8 mouse cellular contexts compared by ENCODE assay signal in the genomic region with DNA sequence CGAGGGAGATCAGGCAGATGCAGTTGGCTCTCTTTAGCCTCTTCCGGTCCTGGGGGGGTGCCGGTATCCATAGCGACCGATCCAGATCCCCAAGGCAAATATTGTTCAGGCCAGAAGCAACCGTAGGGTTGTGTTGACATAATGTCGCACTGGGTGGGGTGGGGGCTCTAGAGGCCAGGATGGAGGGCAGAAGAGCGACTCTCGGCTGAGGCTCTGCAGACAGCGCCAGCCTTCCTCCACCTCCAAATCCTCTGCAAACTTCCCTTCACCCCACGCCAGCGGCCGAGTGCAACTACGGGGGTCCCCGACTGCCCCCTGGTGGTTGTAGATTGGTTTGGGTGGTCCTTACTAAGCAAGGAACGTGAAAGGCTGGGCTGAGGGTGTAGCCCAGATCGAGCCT. TPM values are rescaled to one million over a fixed set of nuclear protein-coding genes. Genes with fewer than 3 reads are reported as not detected.
DNase-seq lines count a peak whose midpoint lies in the region; ATAC-seq and TF ChIP-seq lines count a peak whose summit lies in the region.

No protein-coding gene starts in this region.

- DNase-seq in spleen, adult 18-20 months = peak; percentile 44 to 79
- no peak for DNase-seq in spleen, adult 12 weeks (ENCODE audit: low spot score)
- DNase-seq in embryonic facial prominence, embryonic 14.5 days (ENCODE audit: low spot score) = peak; percentile 92
- peak; percentile 56 to 76 for DNase-seq in heart, adult 9 months (ENCODE audit: low spot score in 2 of 2)
- peak; percentile 69 for DNase-seq in kidney, adult 9 months
- DNase-seq in liver = peak; percentile 84
- DNase-seq in midbrain, postnatal 0 days (ENCODE audit: low spot score) = peak; percentile 83
- peak; percentile 74 to 90 for DNase-seq in spleen, postnatal 4 days (ENCODE audit: low spot score in 2 of 2)

- no peaks in the 10 kb centered on the region for H3K36me3 ChIP-seq in embryonic facial prominence, embryonic 14.5 days (ENCODE audit: control insufficient read depth, insufficient read depth, low read length)
- no peaks in the 10 kb centered on the region for H3K36me3 ChIP-seq in midbrain, postnatal 0 days (ENCODE audit: insufficient read depth, low read length)

- H3K4me1 ChIP-seq in embryonic facial prominence, embryonic 14.5 days (ENCODE audit: control insufficient read depth, insufficient read depth, low read length) = peaks cover 10% of the 10 kb centered on the region; the same call in 1 of the 2 replicates
- H3K4me1 ChIP-seq in midbrain, postnatal 0 days (ENCODE audit: insufficient read depth, low read length) = no peaks in the 10 kb centered on the region; the same call in 1 of the 2 replicates

- peak overlapping the region; percentile 54 for H3K9ac ChIP-seq in embryonic facial prominence, embryonic 14.5 days (ENCODE audit: low read depth, low read length)
- H3K9ac ChIP-seq in midbrain, postnatal 0 days (replicated peaks; ENCODE audit: low read length, poor library complexity, severe bottlenecking) = no peak overlapping the region

- WGBS in embryonic facial prominence, embryonic 14.5 days = 3% methylated on average over 16 of the region's 17 CpGs
- WGBS in midbrain, postnatal 0 days = 2% methylated on average over 17 of the region's 17 CpGs

- H3K4me3 ChIP-seq in embryonic facial prominence, embryonic 14.5 days (ENCODE audit: low read depth, low read length) = peak overlapping the region; percentile 34
- H3K4me3 ChIP-seq in midbrain, postnatal 0 days (ENCODE audit: low read depth, low read length) = peak overlapping the region; percentile 14; the same call in 1 of the 2 replicates

- 0 out of 2 replicates have a peak overlapping the region, but pooled peaks have one; percentile 24 for H3K27ac ChIP-seq in embryonic facial prominence, embryonic 14.5 days (replicated peaks; ENCODE audit: low read depth, low read length)
- H3K27ac ChIP-seq in midbrain, postnatal 0 days (ENCODE audit: low read depth, low read length) = no peak overlapping the region; the same call in 1 of the 2 replicates

- peaks cover 31% of the 10 kb centered on the region for H3K27me3 ChIP-seq in embryonic facial prominence, embryonic 14.5 days (replicated peaks; ENCODE audit: control insufficient read depth, insufficient read depth, low read length)
- no peaks in the 10 kb centered on the region for H3K27me3 ChIP-seq in midbrain, postnatal 0 days (ENCODE audit: insufficient read depth, low read length)

- ATAC-seq in embryonic facial prominence, embryonic 14.5 days (ENCODE audit: low read depth) = peak; percentile 60
- no peak for ATAC-seq in midbrain, postnatal 0 days (ENCODE audit: low FRiP score)

- peak overlapping the region; percentile 62 for H3K4me2 ChIP-seq in embryonic facial prominence, embryonic 14.5 days (ENCODE audit: low read depth, low read length)
- H3K4me2 ChIP-seq in midbrain, postnatal 0 days (ENCODE audit: low read depth, low read length, poor library complexity, severe bottlenecking) = peak overlapping the region; percentile 45

- peak; percentile 90 for TF ChIP-seq CTCF in midbrain, postnatal 0 days (IDR thresholded peaks at IDR 0.05)

- no peaks in the 10 kb centered on the region for H3K9me3 ChIP-seq in embryonic facial prominence, embryonic 14.5 days (ENCODE audit: control insufficient read depth, low read length)
- no peaks in the 10 kb centered on the region for H3K9me3 ChIP-seq in midbrain, postnatal 0 days (ENCODE audit: low read length)

RNA-seq across cellular contexts. Expression of a gene that starts 3.3 kb away (rescaled TPM):
- polyA plus RNA-seq in embryonic facial prominence, embryonic 14.5 days (2014; fragmentation: Nextera tagmentation; extraction: Ambion mirVana) = 3.6 and 4.2 TPM in 2 replicates
- 83.7 and 89.0 TPM in 2 replicates for total RNA-seq in midbrain, postnatal 0 days (2014; rRNA removed)
- polyA plus RNA-seq in midbrain, postnatal 0 days (2015; fragmentation: Nextera tagmentation; extraction: Ambion mirVana) = 13.1 and 13.4 TPM in 2 replicates

RNA-seq across cellular contexts. Expression of a gene that starts 6.9 kb away (rescaled TPM):
- polyA plus RNA-seq in embryonic facial prominence, embryonic 14.5 days (2014; fragmentation: Nextera tagmentation; extraction: Ambion mirVana) = 0.37 and 0.60 TPM in 2 replicates
- total RNA-seq in midbrain, postnatal 0 days (2014; rRNA removed) = 2.3 and 7.4 TPM in 2 replicates
- polyA plus RNA-seq in midbrain, postnatal 0 days (2015; fragmentation: Nextera tagmentation; extraction: Ambion mirVana) = 1.7 and 2.3 TPM in 2 replicates

RNA-seq across cellular contexts. Expression of a gene that starts 23.4 kb away (rescaled TPM):
- polyA plus RNA-seq in embryonic facial prominence, embryonic 14.5 days (2014; fragmentation: Nextera tagmentation; extraction: Ambion mirVana) = 130 and 131 TPM in 2 replicates
- 31.4 and 36.7 TPM in 2 replicates for total RNA-seq in midbrain, postnatal 0 days (2014; rRNA removed)
- polyA plus RNA-seq in midbrain, postnatal 0 days (2015; fragmentation: Nextera tagmentation; extraction: Ambion mirVana) = 115 and 116 TPM in 2 replicates

RNA-seq across cellular contexts. Expression of a gene that starts 23.8 kb away (rescaled TPM):
- polyA plus RNA-seq in embryonic facial prominence, embryonic 14.5 days (2014; fragmentation: Nextera tagmentation; extraction: Ambion mirVana) = 11.1 and 13.2 TPM in 2 replicates
- total RNA-seq in midbrain, postnatal 0 days (2014; rRNA removed) = 17.3 and 17.8 TPM in 2 replicates
- polyA plus RNA-seq in midbrain, postnatal 0 days (2015; fragmentation: Nextera tagmentation; extraction: Ambion mirVana) = 30.2 and 32.5 TPM in 2 replicates

RNA-seq across cellular contexts. Expression of a gene that starts 39.5 kb away (rescaled TPM):
- 1.7 and 2.3 TPM in 2 replicates for polyA plus RNA-seq in embryonic facial prominence, embryonic 14.5 days (2014; fragmentation: Nextera tagmentation; extraction: Ambion mirVana)
- total RNA-seq in midbrain, postnatal 0 days (2014; rRNA removed) = 3.1 and 4.7 TPM in 2 replicates
- polyA plus RNA-seq in midbrain, postnatal 0 days (2015; fragmentation: Nextera tagmentation; extraction: Ambion mirVana) = 6.1 and 6.2 TPM in 2 replicates
